11 mouse cellular contexts compared by ENCODE assay signal in the genomic region with DNA sequence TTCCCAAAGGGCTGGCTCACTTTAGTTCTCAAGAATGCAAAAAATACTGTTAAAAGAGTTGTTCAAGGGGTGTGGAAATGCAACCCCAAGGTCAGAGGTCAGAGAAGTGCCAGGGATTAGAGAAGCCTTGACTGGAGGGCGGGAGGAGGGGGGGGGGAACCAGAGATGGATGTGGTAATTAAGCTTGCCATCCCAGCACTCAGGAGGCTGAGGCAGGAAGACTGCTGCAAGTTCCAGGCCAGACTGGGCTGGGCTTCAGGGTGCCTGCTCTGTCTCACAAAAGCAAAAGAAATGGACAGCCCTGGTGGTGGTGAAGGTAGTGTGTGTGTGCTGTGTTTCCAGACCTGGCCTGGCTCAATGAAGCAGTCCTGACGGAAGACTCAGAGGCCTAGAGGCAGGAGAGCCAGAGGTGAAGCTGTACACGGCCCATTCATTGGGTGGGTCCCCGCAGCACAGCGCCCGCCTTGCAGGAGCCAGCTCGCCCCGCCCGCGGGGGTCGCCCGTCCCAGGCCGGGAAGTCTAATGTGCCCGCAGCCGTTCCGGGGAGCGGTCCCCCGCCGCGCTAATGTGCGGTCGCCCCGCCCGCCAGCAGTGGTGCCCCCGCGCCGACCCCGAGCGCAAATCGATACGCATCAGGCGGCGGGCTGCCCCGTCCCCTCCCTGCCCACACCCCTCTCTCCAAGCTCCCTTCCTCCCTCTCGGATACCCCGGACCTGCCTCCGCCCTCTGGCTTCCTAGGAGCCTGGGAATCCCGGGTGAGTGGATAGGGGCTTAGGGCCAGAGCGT.
DNase-seq lines count a peak whose midpoint lies in the region; ATAC-seq lines count a peak whose summit lies in the region.
"Had no signal": no experiment of that assay in that cellular context is flagged by ENCODE, and none has a peak within 500 bp of the region (broad histone marks: within the 10 kb centered on the region; RNA-seq: fewer than 3 reads in every experiment).

No protein-coding gene starts in this region.

- 0 out of 2 replicates have a peak, but pooled peaks have one; percentile 28 for ATAC-seq in heart, embryonic 11.5 days (replicated peaks; ENCODE audit: insufficient number of reproducible peaks, low FRiP score, low TSS enrichment)
- no peak for ATAC-seq in hindbrain, embryonic 14.5 days (ENCODE audit: low FRiP score)
- ATAC-seq in midbrain, embryonic 12.5 days (ENCODE audit: low FRiP score, low read depth): peak; percentile 44; the same call in 1 of the 2 replicates
- no peak for ATAC-seq in erythroblast, adult 5-6 weeks (replicated peaks; ENCODE audit: low FRiP score, poor library complexity, severe bottlenecking)
- no peak for ATAC-seq in activated CD4-positive, CD25-positive, alpha-beta regulatory T cell, adult 4 months

- H3K4me3 ChIP-seq in heart, embryonic 11.5 days (ENCODE audit: low read depth, low read length): peak overlapping the region; percentile 48
- peak overlapping the region; percentile 24 for H3K4me3 ChIP-seq in hindbrain, embryonic 14.5 days (replicated peaks; ENCODE audit: low read length)
- H3K4me3 ChIP-seq in midbrain, embryonic 12.5 days: peak overlapping the region; percentile 39
- H3K4me3 ChIP-seq: erythroblast, embryonic 14.5 days; left cerebral cortex, adult 2 months had no signal

- 5% methylated on average over 29 of the region's 39 CpGs for WGBS in heart, embryonic 11.5 days (ENCODE audit: insufficient replicate concordance)
- 3% methylated on average over 37 of the region's 39 CpGs for WGBS in hindbrain, embryonic 14.5 days
- 3% methylated on average over 38 of the region's 39 CpGs for WGBS in midbrain, embryonic 12.5 days

- intact Hi-C loops in heart, postnatal 36 days (cut with DNase I): no loop called here

- no peak overlapping the region for H3K27ac ChIP-seq in heart, embryonic 11.5 days (ENCODE audit: low read depth, low read length)
- H3K27ac ChIP-seq in hindbrain, embryonic 14.5 days: no peak overlapping the region
- H3K27ac ChIP-seq in midbrain, embryonic 12.5 days (replicated peaks): no peak overlapping the region
- H3K27ac ChIP-seq: left cerebral cortex, adult 2 months had no signal

- no peaks in the 10 kb centered on the region for H3K9me3 ChIP-seq in heart, embryonic 11.5 days (replicated peaks; ENCODE audit: control insufficient read depth, low read length)
- H3K9me3 ChIP-seq in hindbrain, embryonic 14.5 days (ENCODE audit: control insufficient read depth, low read length): no peaks in the 10 kb centered on the region
- no peaks in the 10 kb centered on the region for H3K9me3 ChIP-seq in midbrain, embryonic 12.5 days

- peak overlapping the region; percentile 69 for H3K9ac ChIP-seq in heart, embryonic 11.5 days (ENCODE audit: low read depth, low read length)
- peak overlapping the region; percentile 44; the same call in 1 of the 2 replicates for H3K9ac ChIP-seq in hindbrain, embryonic 14.5 days
- H3K9ac ChIP-seq in midbrain, embryonic 12.5 days (replicated peaks): peak overlapping the region; percentile 53; the same call in 1 of the 2 replicates

- peak overlapping the region; percentile 86 for H3K4me2 ChIP-seq in heart, embryonic 11.5 days
- H3K4me2 ChIP-seq in hindbrain, embryonic 14.5 days (replicated peaks): peak overlapping the region; percentile 59
- H3K4me2 ChIP-seq in midbrain, embryonic 12.5 days (replicated peaks): peak overlapping the region; percentile 74

- H3K27me3 ChIP-seq in heart, embryonic 11.5 days (ENCODE audit: control insufficient read depth, insufficient read depth, low read length): peaks cover 23% of the 10 kb centered on the region
- peaks cover 5% of the 10 kb centered on the region; the same call in 1 of the 2 replicates for H3K27me3 ChIP-seq in hindbrain, embryonic 14.5 days (ENCODE audit: control insufficient read depth, insufficient read depth, low read length)
- H3K27me3 ChIP-seq in midbrain, embryonic 12.5 days: peaks cover 68% of the 10 kb centered on the region

- peaks cover 6% of the 10 kb centered on the region; the same call in 1 of the 2 replicates for H3K4me1 ChIP-seq in heart, embryonic 11.5 days (ENCODE audit: control insufficient read depth, insufficient read depth, low read length)
- H3K4me1 ChIP-seq in hindbrain, embryonic 14.5 days (replicated peaks; ENCODE audit: control insufficient read depth, insufficient read depth, low read length): peaks cover 6% of the 10 kb centered on the region; the same call in 1 of the 2 replicates
- peaks cover 7% of the 10 kb centered on the region for H3K4me1 ChIP-seq in midbrain, embryonic 12.5 days

- no peak for DNase-seq in heart, postnatal 36 days
- DNase-seq in R1 (ENCODE audit: low read depth, low spot score): peak; percentile 79
- no peak for DNase-seq in hindbrain, embryonic 14.5 days (ENCODE audit: low spot score)
- no peak for DNase-seq in thymus, postnatal 0 days (ENCODE audit: low spot score)
- DNase-seq: adrenal gland, postnatal 25 days had no signal

- H3K36me3 ChIP-seq in heart, embryonic 11.5 days (ENCODE audit: control insufficient read depth, insufficient read depth, low read length): no peaks in the 10 kb centered on the region
- no peaks in the 10 kb centered on the region for H3K36me3 ChIP-seq in hindbrain, embryonic 14.5 days (replicated peaks; ENCODE audit: control insufficient read depth, insufficient read depth)
- H3K36me3 ChIP-seq in midbrain, embryonic 12.5 days: no peaks in the 10 kb centered on the region

Comparison
In these comparisons a context has a peak if more than half of its experiments do, and no peak if none do; other contexts are left out.
1. ATAC-seq: peak in heart, embryonic 11.5 days (single experiment) and midbrain, embryonic 12.5 days (single experiment); none in hindbrain, embryonic 14.5 days (single experiment), erythroblast, adult 5-6 weeks (single experiment) and activated CD4-positive, CD25-positive, alpha-beta regulatory T cell, adult 4 months (single experiment).
2. Peak in every context shown above with its lines, with median percentiles within 50 percentile points of each other: H3K4me2 ChIP-seq, H3K4me3 ChIP-seq and H3K9ac ChIP-seq.